13 mouse cellular contexts compared by ENCODE assay signal in the genomic region with DNA sequence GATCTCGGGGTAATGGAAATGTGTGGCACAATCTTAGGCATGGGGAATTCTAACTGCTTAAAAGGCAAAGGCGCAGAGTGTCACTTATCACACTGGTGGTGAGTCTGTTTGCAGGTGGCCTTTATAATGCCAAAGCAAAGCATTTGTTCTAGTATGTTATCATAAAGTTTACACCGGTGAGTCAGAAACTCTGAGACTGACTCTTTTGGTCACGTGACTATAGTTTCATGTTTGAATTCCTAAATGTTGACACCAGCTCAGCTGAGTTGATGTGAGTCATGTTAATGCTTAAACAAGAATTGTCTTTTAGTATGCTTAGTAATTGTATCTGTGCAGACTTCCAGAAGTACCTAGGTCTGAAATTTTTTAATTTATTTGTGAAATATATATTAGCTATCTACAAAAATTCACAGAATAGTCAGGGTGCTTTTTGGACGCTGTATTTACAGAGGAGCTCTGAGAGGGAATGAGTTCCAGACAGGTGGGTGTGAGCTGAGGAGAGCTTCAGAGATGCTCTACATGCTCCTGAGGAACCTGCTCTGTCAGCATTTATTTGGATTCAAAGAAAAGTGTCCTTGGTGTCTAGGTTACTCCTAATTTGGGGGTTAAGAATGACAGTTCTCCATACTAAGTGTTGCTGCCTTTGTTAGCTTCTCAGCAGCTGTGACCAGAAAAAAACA. TPM values are rescaled to one million over a fixed set of nuclear protein-coding genes. Genes with fewer than 3 reads are reported as not detected.
DNase-seq lines count a peak whose midpoint lies in the region; ATAC-seq lines count a peak whose summit lies in the region.
"Had no signal": no experiment of that assay in that cellular context is flagged by ENCODE, and none has a peak within 500 bp of the region (broad histone marks: within the 10 kb centered on the region; RNA-seq: fewer than 3 reads in every experiment).

No protein-coding gene starts in this region.

- peaks cover 13% of the 10 kb centered on the region for H3K4me1 ChIP-seq in heart, embryonic 15.5 days (replicated peaks)
- H3K4me1 ChIP-seq: midbrain, embryonic 13.5 days had no signal

- no peaks in the 10 kb centered on the region for H3K27me3 ChIP-seq in heart, embryonic 15.5 days
- H3K27me3 ChIP-seq: midbrain, embryonic 13.5 days had no signal

- no peak for ATAC-seq in heart, embryonic 15.5 days (replicated peaks; ENCODE audit: insufficient number of reproducible peaks, insufficient read depth, low FRiP score, low read depth)
- peak; percentile 13; the same call in 1 of the 2 replicates for ATAC-seq in megakaryocyte, adult 5-6 weeks (ENCODE audit: poor library complexity, severe bottlenecking)
- no peak for ATAC-seq in monocyte, adult 5-6 weeks (replicated peaks; ENCODE audit: insufficient number of reproducible peaks, low FRiP score, low TSS enrichment, poor library complexity, severe bottlenecking)
- ATAC-seq: midbrain, embryonic 13.5 days had no signal

- peak overlapping the region; percentile 51; the same call in 1 of the 2 replicates for H3K27ac ChIP-seq in heart, embryonic 15.5 days
- H3K27ac ChIP-seq: liver, embryonic 14.5 days; midbrain, embryonic 13.5 days had no signal

- no peak for DNase-seq in heart, adult 11 months
- peak; percentile 50 for DNase-seq in CD4-positive helper T cell, adult 2 months (ENCODE audit: low read depth, low spot score)
- DNase-seq in brain, adult 2 months (ENCODE audit: low read depth, low spot score): peak; percentile 24
- no peak for DNase-seq in right cerebral cortex, postnatal 10 days (ENCODE audit: low spot score in 2 of 2)
- no peak for DNase-seq in spleen, adult 18-20 months
- DNase-seq: adrenal gland, postnatal 10 days; cerebellum, adult 2 months; heart, postnatal 4 days had no signal

- no peak overlapping the region for H3K4me3 ChIP-seq in heart, embryonic 15.5 days
- H3K4me3 ChIP-seq: midbrain, embryonic 13.5 days had no signal

- H3K36me3 ChIP-seq in heart, embryonic 15.5 days: peaks cover 5% of the 10 kb centered on the region
- H3K36me3 ChIP-seq: midbrain, embryonic 13.5 days had no signal

- WGBS in heart, embryonic 15.5 days: 45% methylated on average over 5 of the region's 5 CpGs

- no peaks in the 10 kb centered on the region for H3K9me3 ChIP-seq in heart, embryonic 15.5 days (replicated peaks)
- H3K9me3 ChIP-seq: midbrain, embryonic 13.5 days had no signal

- H3K4me2 ChIP-seq in heart, embryonic 15.5 days: no peak overlapping the region
- H3K4me2 ChIP-seq: midbrain, embryonic 13.5 days had no signal

- H3K9ac ChIP-seq in heart, embryonic 15.5 days: no peak overlapping the region
- H3K9ac ChIP-seq: liver, embryonic 14.5 days; midbrain, embryonic 13.5 days had no signal

RNA-seq across cellular contexts. Expression of a gene that starts 50.2 kb away (rescaled TPM):
- polyA plus RNA-seq in heart, embryonic 15.5 days (2015; fragmentation: Nextera tagmentation; extraction: Ambion mirVana): 2.7 and 2.8 TPM in 2 replicates
- total RNA-seq in megakaryocyte, adult 5-6 weeks (2015): 78.0 and 83.0 TPM in 2 replicates
- total RNA-seq in megakaryocyte, adult 5-6 weeks (2017): 76.2 and 77.6 TPM in 2 replicates
- total RNA-seq in monocyte, adult 5-6 weeks (2017): 73.5 to 140 TPM (median 84.1 TPM) in 3 replicates

Comparison
In these comparisons a context has a peak if more than half of its experiments do, and no peak if none do; other contexts are left out.
1. DNase-seq: peak in CD4-positive helper T cell, adult 2 months (single experiment) and brain, adult 2 months (single experiment); none in heart, adult 11 months (single experiment), right cerebral cortex, postnatal 10 days (0 of 2) and spleen, adult 18-20 months (0 of 2).